Mouse (Mus musculus) left cerebral cortex, adult 6 months (tissue): ENCODE data around the gene Zfp784. TPM values are rescaled to one million over a fixed set of nuclear protein-coding genes. Genes with fewer than 3 reads are reported as not detected.

Experiments
- long read RNA-seq, 2 experiments: library from polyadenylated mRNA; unstranded; transcript quantifications; one replicate each; pipeline ENCODE4 v2.0.0; 2019 to 2020
- polyA plus RNA-seq: library from polyadenylated mRNA; unstranded; fragments of <200 nt; fragmentation: Nextera tagmentation; gene quantifications from 2 replicates; pipeline ENCODE4 v1.2.3, GENCODE M21; 2021

The Zfp784 gene
- polyA plus RNA-seq: 3.0 and 3.3 TPM in 2 replicates
- long read RNA-seq, experiment 1, transcript Zfp784-201 (2 exons, 2,153 nt): major isoform, 17 of 20 reads
- long read RNA-seq, experiment 1, partial matches to known transcripts: 1 of 20 reads
- long read RNA-seq, experiment 1, other reads (novel, unspliced or antisense): 2 of 20 reads
- long read RNA-seq, experiment 2, partial matches to known transcripts: 0 of 4 reads
- long read RNA-seq, experiment 2, other reads (novel, unspliced or antisense): 0 of 4 reads

DNA sequence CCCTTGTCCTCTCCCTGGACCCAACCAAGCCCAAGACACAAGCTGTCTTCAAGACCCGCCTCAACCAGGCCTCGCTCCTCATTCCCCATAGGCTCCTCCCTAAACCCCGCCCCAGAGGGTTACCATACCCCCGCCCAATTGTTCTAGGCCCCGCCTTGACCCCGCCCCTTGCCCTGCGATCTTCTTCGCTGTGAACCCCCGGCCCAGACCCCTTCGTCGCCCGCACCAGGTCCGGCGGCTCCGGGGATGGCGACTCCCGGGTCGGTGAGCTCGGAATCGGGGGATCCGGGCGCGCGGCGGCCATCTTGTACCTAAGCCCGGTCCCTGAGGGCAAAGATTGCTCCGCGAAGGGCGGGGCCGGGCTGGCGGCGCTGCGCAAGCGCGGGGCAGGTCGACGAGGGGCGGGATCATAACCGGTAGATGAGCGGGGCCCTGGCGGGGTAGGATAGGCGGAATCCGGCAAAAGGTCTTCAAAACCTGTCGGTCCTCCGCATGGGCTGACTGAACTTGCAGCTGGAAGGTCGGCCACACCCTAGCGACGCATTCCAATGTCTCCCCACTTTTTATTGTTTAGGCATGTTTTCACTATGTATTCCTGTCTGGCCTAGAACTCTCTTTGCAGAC, at the start of gene Zfp784:
Gene Zfp784 (minus strand): TSS at position 338 of the 624 bp plus-strand sequence.

DNA sequence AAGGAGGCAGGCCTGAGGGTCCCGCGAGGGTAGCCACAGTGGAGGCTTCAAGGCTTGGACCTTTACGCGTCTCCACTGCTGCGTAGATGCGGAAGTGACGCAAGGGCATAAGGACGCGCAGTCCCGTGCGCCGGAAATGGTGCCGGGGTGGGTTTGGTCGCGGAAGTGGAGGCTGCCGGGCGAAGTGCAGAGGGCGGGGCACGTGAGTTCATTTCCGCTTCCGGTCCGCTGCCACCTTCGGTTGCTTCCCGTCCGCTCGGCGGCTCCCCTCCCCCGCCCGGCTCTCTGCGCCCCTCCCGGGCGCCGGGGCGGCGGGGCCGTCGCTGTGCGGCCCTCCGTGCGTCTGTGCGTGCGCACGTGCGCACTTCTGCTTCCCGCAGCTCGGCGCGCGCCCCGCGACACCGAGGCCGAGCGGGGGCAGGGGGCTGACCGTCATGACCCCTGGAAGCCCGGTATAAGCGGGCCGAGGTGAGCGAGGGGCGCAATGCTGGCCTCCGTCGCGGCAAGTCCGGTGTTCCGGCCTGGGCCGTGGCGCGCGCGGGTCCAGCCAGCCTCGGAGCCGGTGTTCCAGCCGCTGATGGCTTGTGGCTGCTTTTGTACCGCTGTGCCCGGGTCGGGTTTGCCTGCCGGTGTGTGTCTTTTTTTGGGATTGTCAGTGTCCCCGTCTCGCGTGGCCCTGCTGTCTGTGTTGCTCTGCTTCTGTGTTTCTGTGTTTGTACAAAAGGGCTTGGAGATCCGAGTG, 41.9 kb upstream of the Zfp784 start, which contains the start of gene Epn1:
Gene Epn1 (plus strand): TSS at position 226 of the 742 bp plus-strand sequence.

DNA sequence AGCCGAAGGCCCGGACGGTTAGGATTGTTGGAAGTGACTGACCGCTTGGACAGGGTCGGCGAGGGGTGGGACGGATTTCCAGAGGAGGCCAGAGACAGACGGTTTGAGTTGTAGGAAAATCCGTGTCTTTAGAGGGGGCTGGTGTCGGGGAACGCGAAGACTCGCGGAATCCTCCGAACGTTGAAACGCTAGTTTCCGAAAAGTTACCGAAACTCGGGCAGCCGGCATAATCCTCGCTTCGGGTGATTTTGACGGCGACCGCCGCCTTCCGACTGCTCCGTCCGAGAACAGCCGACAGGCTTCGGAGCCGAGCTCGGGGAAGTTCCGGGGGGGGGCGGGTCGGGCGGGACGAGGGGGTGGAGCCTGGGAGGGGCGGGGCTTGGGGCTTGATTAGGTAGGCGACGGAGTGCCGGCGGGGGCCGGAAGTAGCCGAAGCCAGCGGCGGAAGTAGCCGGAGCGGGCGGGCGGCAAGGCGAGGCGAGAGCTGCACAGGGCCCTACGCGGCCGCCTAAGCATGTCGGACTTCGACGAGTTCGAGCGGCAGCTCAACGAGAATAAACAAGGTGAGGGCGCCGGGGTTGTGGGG, 23.6 kb upstream of the Zfp784 start, which contains the start of gene U2af2:
Gene U2af2 (plus strand): TSS at position 370 of the 586 bp plus-strand sequence.

DNA sequence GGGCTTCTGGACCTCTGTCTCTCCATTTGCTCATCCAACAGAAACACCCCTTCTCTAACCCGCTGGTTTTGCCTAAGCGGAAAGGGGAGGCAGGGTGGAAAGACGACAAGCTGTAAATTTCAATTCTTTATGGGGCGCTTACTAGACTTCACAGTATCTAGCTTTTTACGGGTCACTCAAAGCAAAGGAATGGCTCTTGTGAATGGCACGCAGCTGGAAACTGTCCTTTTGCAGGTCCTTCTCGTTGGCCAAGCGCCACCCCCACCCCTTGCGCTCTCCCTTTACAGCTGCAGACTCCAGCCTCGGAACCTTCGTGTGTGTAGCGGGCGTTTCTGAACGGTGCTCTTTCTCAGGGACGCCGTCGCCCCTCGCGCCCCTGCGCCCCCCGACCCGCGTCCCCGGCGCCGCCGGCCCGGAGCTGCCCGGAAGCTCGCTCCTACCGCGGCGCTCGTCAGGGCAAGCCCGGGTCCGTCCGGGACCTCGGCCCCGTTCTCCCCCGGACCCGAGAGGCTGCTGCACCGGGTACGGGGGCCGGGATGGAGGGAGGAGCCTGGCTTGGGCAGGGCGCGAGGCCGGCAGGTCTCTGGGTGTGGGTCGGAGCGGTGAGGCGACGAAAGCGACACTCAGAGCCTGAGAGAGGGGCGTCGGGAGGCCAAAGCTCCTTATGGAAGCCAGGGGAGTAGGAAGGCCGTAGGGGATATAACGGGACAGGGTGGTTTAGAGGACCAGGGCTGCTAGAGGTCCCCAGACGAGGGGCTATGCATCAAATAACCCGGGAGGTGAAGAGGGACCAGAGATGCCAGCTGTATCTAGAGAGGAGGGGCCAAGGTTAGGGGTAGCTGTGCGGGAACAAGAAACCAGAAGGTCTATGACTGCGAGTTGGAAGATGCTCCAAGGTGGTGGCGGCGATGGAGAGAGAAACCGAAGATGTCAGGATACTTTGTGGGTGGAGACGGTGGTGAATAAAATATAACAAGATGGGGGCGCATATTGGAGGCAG, 13.2 kb upstream of the Zfp784 start, which contains the start of gene Zfp580:
Gene Zfp580 (plus strand): TSS at position 346 of the 1,000 bp plus-strand sequence.

DNA sequence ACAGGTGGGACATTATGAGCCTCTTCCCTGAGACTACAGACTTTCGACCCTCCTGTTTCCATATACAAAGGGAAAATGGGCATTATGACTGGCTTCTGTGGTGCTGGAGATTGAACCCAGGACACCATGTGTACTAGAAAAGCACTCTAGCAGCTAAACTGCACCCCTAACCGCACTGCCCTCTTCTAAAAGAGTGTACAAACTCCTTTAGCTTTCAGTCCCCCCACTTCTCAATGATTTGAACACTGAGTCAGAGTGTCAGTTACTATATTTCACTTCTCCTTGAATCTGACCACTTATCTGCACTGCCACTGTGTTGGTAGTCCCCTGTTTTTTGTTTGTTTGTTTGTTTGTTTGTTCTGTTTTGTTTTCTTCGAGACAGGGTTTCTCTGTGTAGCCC, 4.4 kb downstream of the Zfp784 start, which contains the start of gene 4632433K11Rik:
Gene 4632433K11Rik (plus strand): TSS at position 301 of the 400 bp plus-strand sequence.

DNA sequence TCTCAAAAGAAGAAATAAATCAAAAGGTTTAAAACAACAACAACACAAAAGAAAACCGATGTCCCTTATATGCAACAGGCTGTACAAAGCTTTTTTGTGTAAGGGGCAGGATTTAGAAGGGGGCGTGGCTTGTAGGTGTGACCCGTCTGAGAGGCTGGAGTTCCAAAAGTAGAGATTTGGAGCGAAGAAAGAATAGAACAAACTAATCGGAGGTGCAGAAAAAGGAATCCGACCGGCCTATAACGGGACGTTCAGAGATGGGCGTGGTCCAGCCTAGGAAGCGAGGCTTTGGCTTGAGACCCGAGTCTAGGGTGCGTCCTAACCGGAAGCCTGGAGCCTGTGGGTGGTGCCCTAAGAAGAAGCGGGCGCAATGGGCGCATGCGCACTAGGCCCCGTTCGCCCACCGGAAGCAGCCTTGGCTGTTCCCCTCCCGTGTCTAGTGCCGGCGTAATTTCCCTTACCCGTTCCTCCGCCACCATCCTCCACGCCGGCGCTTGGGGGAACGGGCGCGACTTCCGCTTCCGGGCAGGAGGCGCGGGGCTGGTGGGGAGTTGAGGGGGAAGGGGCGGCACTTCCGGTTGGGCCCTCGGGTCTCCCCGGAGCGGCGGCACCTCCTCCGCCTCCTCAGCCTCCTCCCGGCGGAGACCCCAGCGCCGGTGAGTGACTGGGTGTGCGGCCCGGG, 18.1 kb downstream of the Zfp784 start, which contains the start of the genes Zfp865 and Ccdc106:
Gene Zfp865 (plus strand): TSS at position 377 of the 682 bp plus-strand sequence.
Gene Ccdc106 (plus strand): TSS at position 554 of the 682 bp plus-strand sequence.

DNA sequence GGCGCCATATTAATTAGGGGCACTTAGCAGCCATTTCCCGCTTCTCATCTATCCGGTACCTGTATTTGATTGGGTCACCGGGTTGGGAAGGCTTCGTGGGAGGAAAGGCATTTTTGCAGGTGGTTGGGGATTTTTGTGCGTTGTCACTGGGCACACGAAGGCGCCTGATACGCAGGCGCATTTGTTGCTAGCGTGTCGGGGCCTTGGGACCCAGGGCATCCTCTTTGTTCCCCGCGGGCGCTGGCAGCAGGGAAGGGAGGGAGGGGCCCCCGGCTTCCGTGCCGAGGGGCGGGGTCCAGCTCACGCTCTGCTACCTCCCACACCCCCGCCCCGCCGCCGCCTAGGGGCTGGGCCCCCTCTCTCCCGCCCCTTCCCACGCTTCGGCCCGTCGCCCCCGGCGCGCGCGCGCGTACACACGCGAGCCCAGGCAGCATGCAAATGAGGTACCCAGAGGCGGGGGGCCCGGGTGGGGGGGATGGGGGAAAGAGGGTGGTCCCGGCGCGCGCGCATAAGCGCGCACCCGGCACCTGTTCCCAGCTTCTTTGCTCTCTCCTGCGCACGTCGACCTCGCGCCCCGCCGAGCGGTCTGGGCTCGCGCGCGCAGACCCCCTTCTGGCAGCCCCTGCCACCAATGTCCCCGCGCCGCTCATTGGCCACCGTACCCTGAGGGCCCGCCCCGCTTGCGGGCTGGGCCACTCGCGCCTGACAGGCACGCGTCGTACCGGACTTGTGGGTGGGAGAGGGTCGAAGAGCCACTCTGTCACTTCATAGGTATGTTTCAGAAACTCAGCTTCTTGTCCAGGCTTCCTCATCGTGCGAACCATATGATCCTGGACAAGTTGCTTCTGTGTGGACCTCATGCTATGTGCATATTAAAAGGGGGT, 22.9 kb downstream of the Zfp784 start, which contains the start of gene Gm44973:
Gene Gm44973 (plus strand): TSS at position 379 of the 884 bp plus-strand sequence.

DNA sequence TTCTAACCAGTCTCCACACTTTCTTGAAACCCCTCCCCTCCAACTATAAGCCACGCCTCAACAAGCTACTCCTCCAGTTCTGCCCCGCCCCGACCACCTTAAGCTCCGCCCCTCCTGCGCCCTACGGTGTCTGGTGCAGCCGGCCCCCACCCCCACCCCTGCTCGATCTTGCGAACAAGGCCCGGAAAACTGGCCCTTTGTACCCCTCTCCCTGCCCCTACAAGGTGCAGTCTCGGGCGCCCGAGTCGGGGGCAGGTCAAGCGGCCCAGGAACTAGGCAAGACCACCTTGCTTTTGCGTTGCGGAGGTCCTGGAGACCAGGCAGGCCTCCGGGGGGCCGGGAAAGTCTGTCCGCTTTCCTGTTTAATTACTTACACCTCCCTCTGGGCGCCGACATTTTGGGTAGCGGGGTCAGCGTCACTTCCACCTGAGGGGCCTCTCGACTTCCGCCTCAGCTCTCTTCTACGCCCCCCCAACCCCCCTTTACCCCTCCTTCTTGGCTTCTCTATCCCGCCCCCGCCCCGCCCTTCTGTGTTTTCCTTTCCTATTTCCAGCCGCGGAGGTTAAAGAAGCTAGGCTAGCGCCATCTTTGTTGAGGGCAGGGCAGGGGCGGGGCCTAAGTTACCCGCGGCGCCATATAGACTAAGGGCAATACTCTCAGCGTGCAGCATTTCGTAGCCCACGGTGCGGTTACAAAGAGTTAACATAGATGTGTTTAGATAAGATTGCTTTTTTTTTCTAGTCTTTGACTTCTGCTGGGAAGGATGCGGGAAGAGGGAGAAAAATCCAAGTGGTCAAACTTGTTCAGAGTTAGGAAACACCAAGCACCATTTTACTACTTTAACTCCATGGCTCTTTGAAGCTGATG, 23.8 kb downstream of the Zfp784 start, which contains the start of the genes Zfp524 and Fiz1:
Gene Zfp524 (plus strand): TSS at position 165 of the 867 bp plus-strand sequence.
Gene Fiz1 (minus strand): TSS at position 447 of the 867 bp plus-strand sequence.

DNA sequence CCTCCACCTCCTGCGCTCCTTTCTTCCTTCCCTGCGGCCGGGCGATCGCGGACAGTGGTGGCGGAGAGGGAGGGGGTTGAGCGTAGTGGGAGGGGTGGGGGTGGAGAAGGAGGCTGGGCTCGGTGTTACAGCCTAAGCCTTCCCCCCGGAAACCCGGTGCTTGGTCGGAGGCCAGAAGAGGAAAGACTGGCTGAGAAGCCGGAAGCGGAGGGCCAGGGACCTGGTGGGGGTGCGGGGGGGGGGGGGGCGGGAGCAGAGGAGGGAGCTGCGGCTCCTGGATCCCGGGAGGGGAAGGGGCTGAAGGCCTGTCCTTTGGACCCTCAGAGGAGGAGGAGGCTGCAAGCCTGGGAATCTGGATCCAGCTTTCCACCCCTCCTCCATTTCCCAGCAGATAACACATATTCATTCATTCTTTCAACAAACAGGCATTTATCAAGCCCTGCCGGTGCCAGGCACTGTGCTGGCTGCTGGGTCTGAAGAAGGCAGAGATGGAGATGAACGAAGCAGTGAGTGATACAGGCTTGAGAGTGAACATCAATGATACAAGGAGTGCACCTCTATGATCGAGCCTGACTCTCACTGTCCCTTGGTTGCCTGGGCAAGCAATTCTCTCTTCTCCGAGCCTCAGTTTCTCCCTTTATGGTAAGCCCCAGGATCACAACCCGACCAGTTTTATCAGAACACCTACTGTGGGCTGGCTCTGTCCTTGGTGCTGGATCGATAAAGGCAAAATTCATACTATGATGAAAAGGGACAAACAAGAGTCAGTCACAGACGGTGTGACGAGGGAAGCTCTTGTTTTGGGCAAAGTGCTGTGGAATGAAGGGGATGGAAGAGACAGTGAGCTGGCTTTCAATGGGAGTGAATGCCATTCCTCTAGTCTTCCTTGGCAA, 42.0 kb downstream of the Zfp784 start, which contains the start of gene Zfp579:
Gene Zfp579 (minus strand): TSS at position 156 of the 893 bp plus-strand sequence.

Other genes starting within 250 kb of the Zfp784 start
- gene Tmem238, start 248.8 kb downstream of the Zfp784 start, polyA plus RNA-seq: 3.3 and 11.7 TPM in 2 replicates
- 1,133 and 1,160 TPM in 2 replicates for gene Rpl28, start 245.6 kb downstream of the Zfp784 start, polyA plus RNA-seq
- gene Ube2s, start 225.9 kb downstream of the Zfp784 start, polyA plus RNA-seq: 17.9 and 212 TPM in 2 replicates
- 11.2 and 11.4 TPM in 2 replicates for gene Shisa7, start 193.8 kb downstream of the Zfp784 start, polyA plus RNA-seq
- 20.0 and 27.8 TPM in 2 replicates for gene Isoc2b, start 168.2 kb downstream of the Zfp784 start, polyA plus RNA-seq
- gene Isoc2a, start 161.3 kb downstream of the Zfp784 start, polyA plus RNA-seq: 0.45 and 1.3 TPM in 2 replicates
- gene Gm36210, start 131.9 kb downstream of the Zfp784 start, polyA plus RNA-seq: 0.11 and 0.16 TPM in 2 replicates
- gene Zfp628, start 123.2 kb downstream of the Zfp784 start, polyA plus RNA-seq: 0.69 and 2.7 TPM in 2 replicates
- gene Nat14, start 116.4 kb downstream of the Zfp784 start, polyA plus RNA-seq: 115 and 129 TPM in 2 replicates
- gene Ssc5d, start 112.7 kb downstream of the Zfp784 start, polyA plus RNA-seq: 0.10 and 0.19 TPM in 2 replicates
- gene Sbk2, start 74.0 kb downstream of the Zfp784 start, polyA plus RNA-seq: 0.28 and 0.50 TPM in 2 replicates
- gene Sbk3, start 67.3 kb downstream of the Zfp784 start, polyA plus RNA-seq: 0.23 TPM in 2 replicates
- 5.1 and 11.4 TPM in 2 replicates for gene Zfp579, start 42.3 kb downstream of the Zfp784 start, polyA plus RNA-seq
- gene Zfp524, start 24.0 kb downstream of the Zfp784 start, polyA plus RNA-seq: 10.9 and 14.7 TPM in 2 replicates
- 12.1 and 13.9 TPM in 2 replicates for gene Fiz1, start 23.7 kb downstream of the Zfp784 start, polyA plus RNA-seq
- not detected in 2 replicates for gene Gm44973, start 22.9 kb downstream of the Zfp784 start, polyA plus RNA-seq
- gene Zfp865, start 18.1 kb downstream of the Zfp784 start, polyA plus RNA-seq: 1.1 and 4.4 TPM in 2 replicates
- gene Ccdc106, start 17.9 kb downstream of the Zfp784 start, polyA plus RNA-seq: 55.0 and 60.1 TPM in 2 replicates
- not detected in 2 replicates for gene 4632433K11Rik, start 4.3 kb downstream of the Zfp784 start, polyA plus RNA-seq
- 4.9 and 24.0 TPM in 2 replicates for gene Zfp580, start 13.1 kb upstream of the Zfp784 start, polyA plus RNA-seq
- 5.8 and 18.1 TPM in 2 replicates for gene U2af2, start 23.7 kb upstream of the Zfp784 start, polyA plus RNA-seq
- gene Epn1, start 41.8 kb upstream of the Zfp784 start, polyA plus RNA-seq: 52.2 and 182 TPM in 2 replicates
- gene Rfpl4, start 78.5 kb upstream of the Zfp784 start, polyA plus RNA-seq: not detected in 2 replicates
- 0.59 and 0.75 TPM in 2 replicates for gene Rasl2-9, start 87.5 kb upstream of the Zfp784 start, polyA plus RNA-seq
- 0.01 TPM in 1 of 2 replicates, not detected in the other for gene Vmn1r55, start 111.2 kb upstream of the Zfp784 start, polyA plus RNA-seq
- not detected in 2 replicates for gene Vmn1r56, start 158.3 kb upstream of the Zfp784 start, polyA plus RNA-seq
- not detected in 2 replicates for gene Vmn1r57, start 180.0 kb upstream of the Zfp784 start, polyA plus RNA-seq